Mouse (Mus musculus) hindbrain, postnatal 0 days (tissue): ENCODE data around the gene 1700125H20Rik. TPM values are rescaled to one million over a fixed set of nuclear protein-coding genes. Genes with fewer than 3 reads are reported as not detected.

Source experiments
- ATAC-seq: fragments of 200-750 bp; cut with Nextera tagmentation; 2 replicates; pipeline ENCODE4 v1.8.0; 2017; ENCODE audit warnings: mild to moderate bottlenecking, moderate TSS enrichment, moderate library complexity
- DNase-seq: peaks from one replicate; pipeline ENCODE4 v3.0.0-alpha.2; 2015; ENCODE audit warnings: low spot score
- H3K27ac ChIP-seq: fragments of 300-500 bp; sonication (generic); 2 replicates; pipeline ENCODE4 v1.5.1; 2014; ENCODE audit warnings: mild to moderate bottlenecking
- H3K27me3 ChIP-seq: fragments of 300-500 bp; sonication (generic); 2 replicates; pipeline ENCODE4 v1.6.1; 2014; ENCODE audit warnings: low read length, mixed read lengths; ENCODE audit not compliant: insufficient read depth
- H3K36me3 ChIP-seq: fragments of 300-500 bp; sonication (generic); 2 replicates; pipeline ENCODE4 v1.6.1; 2014; ENCODE audit warnings: low read length, mixed read lengths; ENCODE audit not compliant: insufficient read depth
- H3K4me1 ChIP-seq: fragments of 300-500 bp; sonication (generic); 2 replicates; pipeline ENCODE4 v1.6.1; 2014; ENCODE audit warnings: antibody characterized with exemption, low read length, mixed read lengths; ENCODE audit not compliant: insufficient read depth
- H3K4me2 ChIP-seq: fragments of 300-500 bp; sonication (generic); 2 replicates; pipeline ENCODE4 v1.6.1; 2014; ENCODE audit warnings: low read depth, mild to moderate bottlenecking, low read length, moderate library complexity, mixed read lengths
- H3K4me3 ChIP-seq: fragments of 300-500 bp; sonication (generic); 2 replicates; pipeline ENCODE4 v1.5.1; 2014; ENCODE audit warnings: low read length
- H3K9ac ChIP-seq: fragments of 300-500 bp; sonication (generic); replicated peaks from 2 replicates; pipeline ENCODE4 v1.6.1; 2014; ENCODE audit warnings: mild to moderate bottlenecking, low read length, moderate library complexity, mixed read lengths
- H3K9me3 ChIP-seq: fragments of 300-500 bp; sonication (generic); 2 replicates; pipeline ENCODE4 v1.6.1; 2016; ENCODE audit warnings: low read length, mixed read lengths
- CTCF ChIP-seq: IDR thresholded peaks from 2 replicates; pipeline ENCODE4 v1.5.1; 2016; ENCODE audit warnings: antibody characterized with exemption, control low read depth, low read depth
- WGBS: fragments of 180-500 bp; shearing (Covaris S2); extraction: QIAGEN DNeasy Blood & Tissue Kit; methylation state at CpG from one replicate; pipeline ENCODE4 v1.1.7; 2014; 5-methylcytosine and 5-hydroxymethylcytosine counted together
- polyA plus RNA-seq: library from polyadenylated mRNA; unstranded; fragments of >200 nt; fragmentation: Nextera tagmentation; extraction: Ambion mirVana; gene quantifications from 2 replicates; pipeline ENCODE4 v1.2.1, GENCODE M21; 2015
- total RNA-seq: library from RNA; depleted of rRNA; stranded (reverse); fragments of >200 nt; gene quantifications from 2 replicates; pipeline ENCODE4 v1.2.3, GENCODE M21; 2014

Gene 1700125H20Rik
- total and polyA plus RNA-seq, 2 experiments from 2014 or later: 1.9 TPM; not detected in 1

DNA sequence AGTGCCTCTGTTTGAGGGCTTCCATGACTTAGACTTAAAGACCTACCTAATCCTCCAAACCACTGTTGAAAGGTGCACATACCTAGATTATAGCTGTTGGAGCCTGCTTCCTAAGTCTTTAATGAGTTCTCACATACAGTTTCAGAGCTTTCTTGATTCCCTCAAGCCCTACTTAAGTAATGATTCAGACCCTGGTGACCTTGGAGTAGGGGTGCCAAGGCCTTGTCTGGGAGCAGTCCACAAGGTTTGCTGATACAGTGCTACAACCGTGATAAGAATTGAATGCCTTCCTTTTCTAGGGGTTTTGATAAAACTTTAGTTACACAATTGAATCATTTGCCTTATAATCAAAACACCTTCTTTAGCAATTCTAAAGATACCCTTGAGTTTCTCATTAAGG lies 2.7 kb upstream of the 1700125H20Rik start:
- TF ChIP-seq CTCF: no peak
- Histone ChIP-seq H3K27ac (no peak overlapping the region), H3K4me3 (no peak overlapping the region), H3K4me2 (no peak overlapping the region), H3K4me1 (no peaks in the 10 kb centered on the region), H3K27me3 (no peaks in the 10 kb centered on the region), H3K36me3 (no peaks in the 10 kb centered on the region), H3K9me3 (no peaks in the 10 kb centered on the region), H3K9ac (no peak overlapping the region)
- DNase-seq (no peak), ATAC-seq (no peak)
- whole genome bisulfite sequencing: 84% methylated on average over 1 of the region's 1 CpGs

DNA sequence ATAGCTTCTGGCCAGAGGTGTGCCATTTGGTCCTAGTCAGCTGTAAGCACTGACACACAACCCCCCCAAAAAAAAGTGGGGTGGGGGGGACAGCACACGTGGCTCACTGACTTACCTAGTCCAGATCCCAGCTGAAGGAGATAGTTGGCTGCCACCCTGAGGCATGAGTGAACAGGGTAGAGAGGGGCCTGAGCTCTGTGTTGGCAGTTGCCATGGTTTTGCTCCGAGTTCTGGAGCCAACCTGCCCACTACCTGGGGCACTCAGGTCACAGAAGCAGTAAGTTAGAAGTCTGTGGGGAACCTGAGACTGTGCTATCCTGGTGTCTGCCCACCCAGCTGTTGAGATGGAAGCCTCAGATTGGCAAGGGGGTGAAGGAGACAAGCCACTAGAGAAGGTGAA lies 629 bp downstream of the 1700125H20Rik start:
- Histone ChIP-seq H3K27me3 (no peaks in the 10 kb centered on the region), H3K4me1 (no peaks in the 10 kb centered on the region), H3K4me2 (no peak overlapping the region), H3K9me3 (no peaks in the 10 kb centered on the region), H3K4me3 (no peak overlapping the region), H3K27ac (no peak overlapping the region), H3K9ac (no peak overlapping the region), H3K36me3 (no peaks in the 10 kb centered on the region)
- no peak for TF ChIP-seq CTCF
- DNase-seq (no peak), ATAC-seq (no peak)
- WGBS: 46% methylated on average over 2 of the region's 2 CpGs

DNA sequence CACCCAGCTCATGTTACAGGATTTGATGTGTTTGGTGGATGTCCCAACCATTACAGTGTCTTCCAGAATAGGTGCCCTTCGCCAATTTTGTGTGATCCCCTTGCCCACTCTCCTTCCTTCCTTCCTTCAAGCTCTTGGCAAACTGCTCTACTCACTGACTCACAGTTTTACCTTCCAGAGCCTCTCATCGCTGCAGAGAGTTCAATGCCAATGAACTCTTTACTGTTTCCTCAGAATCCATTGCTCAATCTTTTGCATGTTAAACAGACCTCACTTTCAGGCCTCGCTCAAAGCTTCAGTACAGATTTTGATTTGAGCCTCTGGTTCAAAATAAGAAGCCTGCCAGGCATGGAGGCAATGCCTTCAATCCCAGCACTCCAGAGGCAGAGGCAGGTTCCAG lies 5.7 kb downstream of the 1700125H20Rik start:
- WGBS: 70% methylated on average over 3 of the region's 3 CpGs
- Histone ChIP-seq H3K9ac (no peak overlapping the region), H3K27ac (no peak overlapping the region), H3K4me1 (no peaks in the 10 kb centered on the region), H3K9me3 (no peaks in the 10 kb centered on the region), H3K4me3 (no peak overlapping the region), H3K36me3 (no peaks in the 10 kb centered on the region), H3K27me3 (no peaks in the 10 kb centered on the region), H3K4me2 (no peak overlapping the region)
- ATAC-seq (no peak), DNase-seq (no peak)
- no peak for TF ChIP-seq CTCF

DNA sequence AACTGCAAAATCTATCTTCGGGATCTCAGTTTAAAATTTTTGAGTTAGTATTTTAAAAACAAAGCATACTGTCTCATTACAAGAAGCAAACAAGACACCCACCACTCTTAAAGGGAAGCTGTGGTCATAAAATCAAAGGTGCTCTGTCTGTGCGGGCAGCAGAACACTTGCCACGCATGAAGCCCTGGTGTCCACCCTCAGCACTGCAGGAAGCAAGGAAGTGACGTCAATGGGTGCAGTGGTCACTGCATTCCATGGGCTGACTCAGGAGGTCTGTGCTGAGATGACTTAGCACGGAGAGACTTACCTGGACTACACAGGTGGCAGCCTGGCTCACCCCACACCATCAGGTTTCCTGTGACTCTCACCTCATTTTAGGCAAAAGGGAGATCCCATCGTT lies 7.6 kb downstream of the 1700125H20Rik start:
- Histone ChIP-seq H3K27me3 (no peaks in the 10 kb centered on the region), H3K4me3 (no peak overlapping the region), H3K4me2 (no peak overlapping the region), H3K9ac (no peak overlapping the region), H3K9me3 (no peaks in the 10 kb centered on the region), H3K4me1 (no peaks in the 10 kb centered on the region), H3K36me3 (no peaks in the 10 kb centered on the region), H3K27ac (no peak overlapping the region)
- DNase-seq (no peak), ATAC-seq (no peak)
- WGBS: 86% methylated on average over 6 of the region's 6 CpGs
- TF ChIP-seq CTCF: no peak

DNA sequence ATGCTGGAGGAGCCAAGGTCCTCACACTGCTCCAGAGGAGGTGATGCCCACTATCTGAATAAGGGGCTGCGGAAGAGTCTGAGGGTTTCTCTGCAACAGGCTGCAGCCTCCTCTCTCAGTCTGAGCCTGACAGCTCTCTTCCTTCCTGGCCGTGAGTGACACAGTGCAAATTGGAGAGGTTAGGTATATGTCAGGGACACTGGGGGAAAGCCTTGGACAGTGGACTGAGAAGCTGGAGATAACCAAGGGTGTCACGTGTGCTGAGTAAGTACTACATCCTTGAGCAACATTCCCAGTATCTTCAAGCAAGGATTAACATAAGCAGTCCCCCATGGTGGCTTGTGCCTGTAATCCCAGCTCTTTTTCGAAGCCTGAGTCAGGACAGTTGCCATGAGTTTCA lies 8.2 kb downstream of the 1700125H20Rik start:
- DNase-seq (no peak), ATAC-seq (no peak)
- 86% methylated on average over 4 of the region's 4 CpGs for WGBS
- Histone ChIP-seq H3K9ac (no peak overlapping the region), H3K9me3 (no peaks in the 10 kb centered on the region), H3K27ac (no peak overlapping the region), H3K36me3 (no peaks in the 10 kb centered on the region), H3K4me2 (no peak overlapping the region), H3K4me3 (no peak overlapping the region), H3K27me3 (no peaks in the 10 kb centered on the region), H3K4me1 (no peaks in the 10 kb centered on the region)
- TF ChIP-seq CTCF: no peak

DNA sequence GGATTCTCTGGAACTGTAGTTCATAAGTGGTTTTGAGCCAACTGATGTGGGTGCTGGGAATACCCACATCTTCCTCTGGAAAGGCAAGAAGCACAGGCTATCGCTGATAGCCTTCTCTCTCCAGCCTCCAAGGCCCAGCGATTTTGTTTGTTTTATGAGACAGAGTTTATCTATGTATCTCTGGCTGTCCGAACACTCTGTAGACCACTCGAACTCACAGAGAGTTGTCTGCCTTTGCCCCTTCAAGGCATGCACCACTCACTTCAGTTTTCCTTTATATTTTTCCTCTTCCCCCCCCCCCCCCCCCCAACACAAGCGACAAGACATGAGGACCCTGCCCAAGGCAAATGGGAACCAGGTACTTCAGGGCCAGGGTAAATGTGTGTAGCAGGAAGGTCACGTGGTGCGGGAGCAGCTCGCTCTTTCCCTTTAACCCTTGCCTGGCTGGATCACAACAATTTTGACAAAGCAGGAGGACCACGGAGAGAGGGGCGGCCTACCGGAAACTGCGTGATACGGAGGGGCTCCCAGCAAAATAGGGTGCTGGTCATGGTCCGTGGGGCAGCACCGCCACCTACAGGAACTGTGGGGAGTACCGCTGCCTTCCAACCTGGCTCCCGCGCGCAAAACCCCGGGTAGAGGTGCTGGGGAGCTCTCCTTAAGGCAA lies 12.5 kb downstream of the 1700125H20Rik start:
- Histone ChIP-seq H3K4me3 (peak overlapping the region; percentile 41), H3K9me3 (no peaks in the 10 kb centered on the region), H3K9ac (peak overlapping the region; percentile 52), H3K4me2 (peak overlapping the region; percentile 61), H3K36me3 (no peaks in the 10 kb centered on the region), H3K4me1 (no peaks in the 10 kb centered on the region), H3K27me3 (no peaks in the 10 kb centered on the region), H3K27ac (peak overlapping the region; percentile 36; the same call in 1 of the 2 replicates)
- TF ChIP-seq CTCF: peak; percentile 93
- DNase-seq: peak; percentile 92
- 7% methylated on average over 20 of the region's 20 CpGs for WGBS
- ATAC-seq: peak; percentile 95

DNA sequence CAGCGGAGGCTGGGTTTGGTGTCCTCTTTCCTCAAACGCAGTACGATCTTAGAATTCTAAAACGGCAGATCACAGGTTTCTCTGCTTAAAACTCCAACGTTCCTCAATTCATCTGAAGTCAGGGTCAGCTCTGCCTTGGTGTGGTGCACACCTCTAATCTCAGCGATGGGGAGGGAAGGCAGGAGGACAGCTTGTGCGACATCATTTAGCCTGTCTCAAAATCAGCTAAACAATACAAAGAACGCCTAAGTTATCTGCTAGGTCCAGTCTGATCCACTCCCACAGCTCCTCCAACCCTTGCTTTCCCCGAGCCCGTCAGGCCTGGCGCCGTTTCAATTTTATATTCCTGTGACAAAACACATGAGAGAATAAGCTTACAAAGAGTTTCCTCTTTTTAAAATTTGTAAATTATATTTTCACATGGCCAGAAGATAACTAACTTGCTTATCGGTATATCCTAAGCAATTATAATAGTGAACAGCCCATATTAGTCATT lies 13.1 kb downstream of the 1700125H20Rik start:
- DNase-seq: peak; percentile 8
- peak; percentile 36; the same call in 1 of the 2 replicates for ATAC-seq
- WGBS: 21% methylated on average over 13 of the region's 13 CpGs

More for the DNA sequence above, 13.1 kb downstream of the 1700125H20Rik start:
- Histone ChIP-seq H3K27me3 (no peaks in the 10 kb centered on the region), H3K9ac (peak overlapping the region; percentile 52), H3K27ac (peak overlapping the region; percentile 36; the same call in 1 of the 2 replicates), H3K9me3 (no peaks in the 10 kb centered on the region), H3K36me3 (no peaks in the 10 kb centered on the region; the same call in 1 of the 2 replicates), H3K4me1 (no peaks in the 10 kb centered on the region), H3K4me2 (peak overlapping the region; percentile 61), H3K4me3 (peak overlapping the region; percentile 41)
- TF ChIP-seq CTCF: no peak
